Mouse (Mus musculus) urinary bladder, adult 2 months (tissue): ENCODE measurements around the gene Gm9913. TPM values are rescaled to one million over a fixed set of nuclear protein-coding genes. Genes with fewer than 3 reads are reported as not detected.

Source experiments
- DNase-seq: peaks from one replicate; pipeline ENCODE4 v3.0.0; 2022; ENCODE audit warnings: low spot score
- polyA plus RNA-seq: library from polyadenylated mRNA; depleted of rRNA; stranded (reverse); fragments of >200 nt; gene quantifications from 2 replicates; pipeline ENCODE4 v1.2.3, GENCODE M21; 2012; rRNA removed

Gm9913 gene
- polyA plus RNA-seq, 1 experiment = 0.06 TPM

GRCm38 (mm10) chr2:125555830-125556229, 50.9 kb downstream of the Gm9913 start:
- DNase-seq = no peak

Other genes with a start within 250 kb of the Gm9913 start
- gene Fbn1, start 2.9 kb downstream of the Gm9913 start, polyA plus RNA-seq = 16.1 and 26.8 TPM in 2 replicates
- 2.0 and 2.5 TPM in 2 replicates for gene Cep152, start 120.0 kb downstream of the Gm9913 start, polyA plus RNA-seq
- gene Eid1, start 168.0 kb downstream of the Gm9913 start, polyA plus RNA-seq = 61.5 and 71.9 TPM in 2 replicates
- gene Shc4, start 219.1 kb downstream of the Gm9913 start, polyA plus RNA-seq = 0.32 and 0.53 TPM in 2 replicates